Mouse (Mus musculus) intestine, embryonic 15.5 days (tissue): ENCODE measurements around the gene Hsf2bp. TPM values are rescaled to one million over a fixed set of nuclear protein-coding genes. Genes with fewer than 3 reads are reported as not detected.
A peak's percentile ranks its signal among the peaks of the same experiment; 100 is the strongest.
"Not testable (repeated sequence)": the region's sequence is repeated elsewhere in the genome, so short reads cannot be mapped to it uniquely, and the experiment has no call there.

Experiments
- ATAC-seq: fragments of 200-750 bp; cut with Nextera tagmentation; 2 replicates; pipeline ENCODE4 v1.8.0; 2017; ENCODE audit warnings: moderate TSS enrichment, moderate library complexity
- H3K27ac ChIP-seq: fragments of 300-500 bp; sonication (generic); 2 replicates; pipeline ENCODE4 v1.5.1; 2015; ENCODE audit warnings: mild to moderate bottlenecking, inconsistent platforms
- H3K27me3 ChIP-seq: fragments of 300-500 bp; sonication (generic); replicated peaks from 2 replicates; pipeline ENCODE4 v1.6.1; 2015; ENCODE audit warnings: inconsistent platforms
- H3K36me3 ChIP-seq: fragments of 300-500 bp; sonication (generic); 2 replicates; pipeline ENCODE4 v1.6.1; 2015; ENCODE audit warnings: inconsistent platforms
- H3K4me1 ChIP-seq: fragments of 300-500 bp; sonication (generic); replicated peaks from 2 replicates; pipeline ENCODE4 v1.6.1; 2015; ENCODE audit warnings: inconsistent platforms
- H3K4me2 ChIP-seq: fragments of 300-500 bp; sonication (generic); replicated peaks from 2 replicates; pipeline ENCODE4 v1.6.1; 2015; ENCODE audit warnings: mild to moderate bottlenecking, inconsistent platforms
- H3K4me3 ChIP-seq: fragments of 300-500 bp; sonication (generic); replicated peaks from 2 replicates; pipeline ENCODE4 v1.5.1; 2015; ENCODE audit warnings: inconsistent platforms
- H3K9ac ChIP-seq: fragments of 300-500 bp; sonication (generic); 2 replicates; pipeline ENCODE4 v1.6.1; 2015; ENCODE audit warnings: inconsistent platforms
- H3K9me3 ChIP-seq: fragments of 300-500 bp; sonication (generic); 2 replicates; pipeline ENCODE4 v1.6.1; 2016; ENCODE audit warnings: inconsistent platforms
- WGBS: fragments of 180-500 bp; shearing (Covaris S2); methylation state at CpG from one replicate; pipeline ENCODE4 v1.1.7; 2015; 5-methylcytosine and 5-hydroxymethylcytosine counted together
- polyA plus RNA-seq: library from polyadenylated mRNA; unstranded; fragments of >200 nt; fragmentation: Nextera tagmentation; extraction: Ambion mirVana; gene quantifications from 2 replicates; pipeline ENCODE4 v1.2.1, GENCODE M21; 2015

Hsf2bp gene
- 0.29 and 0.33 TPM in 2 replicates for polyA plus RNA-seq

DNA sequence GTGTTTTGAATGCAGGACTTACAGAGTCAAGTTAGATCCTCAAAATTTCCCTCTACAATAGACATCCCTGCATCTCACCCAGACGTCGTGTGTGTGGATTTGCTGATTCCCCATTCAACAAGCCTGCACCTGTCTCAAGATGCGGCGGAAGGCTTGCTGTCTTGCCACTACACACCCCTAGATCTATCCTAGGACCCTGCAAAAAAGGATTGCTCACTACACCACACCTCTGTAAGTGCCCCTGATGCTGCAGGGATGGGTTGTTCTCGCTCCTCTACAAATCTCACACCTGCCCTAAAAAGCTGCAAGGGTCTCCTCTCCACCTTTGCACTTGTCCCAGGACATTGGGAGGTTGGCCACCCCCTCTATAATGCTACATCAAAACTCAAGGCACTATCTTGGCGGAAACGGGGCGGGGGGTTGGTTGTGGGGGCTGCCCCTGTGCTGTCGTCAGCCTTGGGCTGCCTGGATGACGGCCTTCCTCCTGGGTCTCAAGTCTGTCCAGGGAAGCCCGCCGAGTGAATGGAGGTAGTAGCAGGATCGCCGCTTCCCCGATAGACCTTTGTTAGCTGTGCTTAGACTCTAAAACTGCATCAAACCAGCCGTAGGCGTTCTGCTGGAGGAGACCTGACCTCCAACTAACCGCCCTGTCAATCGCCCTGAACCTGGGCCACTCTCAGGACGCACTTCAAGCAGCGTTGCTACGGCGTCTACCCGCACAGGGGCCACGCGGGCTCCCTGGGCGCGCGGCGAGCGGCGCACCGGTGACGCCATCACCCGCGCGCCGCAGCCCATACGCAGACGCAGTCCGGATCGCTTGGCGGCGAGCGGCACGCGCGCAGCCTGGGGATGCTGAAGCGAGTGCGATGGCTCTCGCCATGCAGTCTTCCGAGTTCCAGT lies at the start of gene Hsf2bp, which contains the start of gene Rrp1b:
Gene Hsf2bp, minus strand, starts transcription at position 741 of the 900 bp plus-strand sequence.
Gene Rrp1b, plus strand, starts transcription at position 492 of the 900 bp plus-strand sequence.
- H3K4me1 ChIP-seq, result peaks cover 18% of the 10 kb centered on the region
- 5% methylated on average over 52 of the region's 52 CpGs for WGBS
- ATAC-seq, result peak; percentile 96
- no peaks in the 10 kb centered on the region for H3K36me3 ChIP-seq
- H3K9ac ChIP-seq, result peak within 1 kb of the TSS; percentile 84
- H3K27me3 ChIP-seq, result no peaks in the 10 kb centered on the region
- H3K9me3 ChIP-seq, result no peaks in the 10 kb centered on the region
- peak within 1 kb of the TSS; percentile 82 for H3K27ac ChIP-seq
- H3K4me2 ChIP-seq, result peak within 1 kb of the TSS; percentile 94
- peak within 1 kb of the TSS; percentile 98 for H3K4me3 ChIP-seq

DNA sequence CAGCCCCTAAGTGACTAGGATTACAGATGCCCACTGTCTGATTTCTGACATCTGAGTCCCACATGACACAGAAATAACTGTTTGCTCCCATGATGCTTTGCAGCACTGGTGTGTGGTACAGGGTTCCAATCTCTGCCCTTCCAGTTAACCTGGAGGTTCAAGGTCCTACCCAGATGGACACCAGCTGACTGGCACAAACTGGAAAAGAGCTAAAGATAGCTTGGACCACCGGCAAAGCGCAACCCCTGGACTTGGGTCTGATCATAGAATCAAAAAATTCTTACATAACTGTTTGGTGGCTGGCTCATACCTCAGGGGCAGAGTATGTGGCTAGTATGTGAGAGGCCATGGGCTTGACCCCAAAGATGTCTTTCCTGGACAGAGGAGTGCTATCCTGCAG lies 47.2 kb upstream of the Hsf2bp start:
- H3K27me3 ChIP-seq, result peaks cover 2% of the 10 kb centered on the region; the same call in 1 of the 2 replicates
- H3K27ac ChIP-seq, result no peak overlapping the region
- no peak overlapping the region for H3K4me3 ChIP-seq
- H3K4me2 ChIP-seq, result no peak overlapping the region
- no peak overlapping the region for H3K9ac ChIP-seq
- no peak for ATAC-seq
- no peaks in the 10 kb centered on the region for H3K36me3 ChIP-seq
- H3K4me1 ChIP-seq, result no peaks in the 10 kb centered on the region
- WGBS, result 95% methylated on average over 2 of the region's 2 CpGs
- no peaks in the 10 kb centered on the region for H3K9me3 ChIP-seq

DNA sequence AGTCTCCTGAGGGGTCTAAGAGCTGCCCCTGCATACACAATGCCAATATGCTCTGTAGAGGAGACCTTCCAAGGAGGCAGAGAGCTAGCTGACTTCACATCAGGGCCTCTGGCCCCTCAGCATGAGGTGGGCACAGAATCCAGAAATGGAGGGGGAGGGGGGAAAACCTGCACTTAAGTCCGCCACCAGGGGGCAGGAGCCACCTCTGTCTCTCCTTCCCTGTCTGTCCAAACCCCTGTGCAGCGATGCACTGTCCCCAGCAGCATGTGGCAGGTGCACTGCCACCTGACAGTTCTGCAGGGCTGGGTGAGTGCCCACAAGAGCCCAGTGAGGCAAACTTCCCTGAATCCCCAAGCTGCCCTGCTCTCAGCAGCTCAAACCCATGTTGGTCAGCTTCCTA lies 39.0 kb upstream of the Hsf2bp start:
- ATAC-seq, result peak; percentile 44; the same call in 1 of the 2 replicates
- Histone ChIP-seq H3K9me3 (no peaks in the 10 kb centered on the region), H3K4me2 (no peak overlapping the region), H3K9ac (no peak overlapping the region), H3K27ac (no peak overlapping the region), H3K4me1 (no peaks in the 10 kb centered on the region), H3K36me3 (no peaks in the 10 kb centered on the region), H3K27me3 (no peaks in the 10 kb centered on the region), H3K4me3 (no peak overlapping the region)
- WGBS, result 0% methylated on average over 2 of the region's 2 CpGs

DNA sequence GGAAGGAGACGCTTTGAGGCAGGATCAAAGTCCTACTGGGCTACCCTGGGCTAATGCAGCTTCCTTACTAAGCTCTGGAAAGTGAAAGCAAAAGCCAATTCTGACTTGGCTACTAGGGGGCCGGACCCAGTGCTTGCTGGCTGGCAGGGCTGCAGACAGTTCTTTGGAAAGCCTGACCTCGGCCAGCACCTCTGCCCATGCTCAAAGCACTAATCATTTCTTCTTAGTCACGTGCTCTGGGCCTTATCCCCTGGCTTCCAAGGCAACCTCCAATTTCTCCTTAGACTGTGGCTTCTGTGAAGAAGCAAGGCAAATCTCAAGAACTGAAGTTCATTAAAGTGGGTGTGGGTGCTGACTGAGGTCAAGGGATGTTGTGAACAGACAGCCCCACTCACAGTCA lies 38.5 kb upstream of the Hsf2bp start:
- 56% methylated on average over 4 of the region's 4 CpGs for WGBS

DNA sequence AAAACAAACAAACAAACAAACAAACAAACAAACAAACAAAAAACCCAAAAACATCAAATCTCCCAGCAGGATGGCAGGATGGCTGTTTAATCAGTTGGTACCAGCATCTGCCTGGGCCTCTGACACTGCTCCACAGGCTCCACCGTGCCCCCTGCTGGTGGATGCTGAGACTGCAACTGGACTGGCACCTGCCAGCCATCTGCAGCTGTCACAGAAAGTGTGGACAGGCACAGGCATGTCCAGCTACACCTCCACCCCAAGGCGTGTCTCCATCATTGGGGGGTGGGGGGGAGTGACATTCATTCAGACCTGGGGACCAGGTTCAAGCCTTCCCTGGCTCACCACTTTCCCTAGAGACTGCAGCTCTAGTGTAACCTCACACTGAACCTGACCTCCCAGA lies 37.2 kb upstream of the Hsf2bp start:
- ATAC-seq, result peak; percentile 49; the same call in 1 of the 2 replicates
- no peaks in the 10 kb centered on the region for H3K27me3 ChIP-seq
- H3K4me1 ChIP-seq, result no peaks in the 10 kb centered on the region
- H3K36me3 ChIP-seq, result no peaks in the 10 kb centered on the region
- no peak overlapping the region for H3K27ac ChIP-seq
- WGBS, result 3% methylated on average over 2 of the region's 2 CpGs
- no peak overlapping the region for H3K9ac ChIP-seq
- H3K4me2 ChIP-seq, result no peak overlapping the region
- no peaks in the 10 kb centered on the region for H3K9me3 ChIP-seq
- H3K4me3 ChIP-seq, result no peak overlapping the region

More for the DNA sequence above, 38.5 kb upstream of the Hsf2bp start:
- Histone ChIP-seq H3K27ac (no peak overlapping the region), H3K27me3 (no peaks in the 10 kb centered on the region), H3K4me1 (no peaks in the 10 kb centered on the region), H3K4me2 (no peak overlapping the region), H3K36me3 (no peaks in the 10 kb centered on the region), H3K9me3 (no peaks in the 10 kb centered on the region), H3K9ac (no peak overlapping the region), H3K4me3 (no peak overlapping the region)
- ATAC-seq, result no peak

DNA sequence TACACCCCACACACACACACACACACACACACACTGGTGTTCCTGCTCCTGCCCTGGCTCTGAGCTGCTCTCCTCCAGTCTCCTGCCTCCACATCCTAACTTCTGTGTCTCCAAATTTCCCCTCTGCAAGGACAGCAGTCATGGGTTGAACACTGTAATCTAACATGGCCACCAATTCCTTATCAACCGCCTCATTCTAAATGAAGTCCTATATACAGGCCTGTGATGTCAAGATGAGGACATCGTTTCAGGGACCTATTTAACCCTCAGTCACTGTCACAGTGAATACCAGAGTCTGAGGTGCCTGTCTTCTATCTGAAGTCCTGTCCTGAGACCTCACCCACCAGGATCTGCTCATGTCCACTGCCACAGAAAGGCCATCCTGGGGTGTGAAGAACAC lies 32.7 kb upstream of the Hsf2bp start:
- Histone ChIP-seq H3K27ac (no peak overlapping the region), H3K4me1 (no peaks in the 10 kb centered on the region), H3K4me2 (no peak overlapping the region), H3K27me3 (no peaks in the 10 kb centered on the region), H3K9ac (no peak overlapping the region), H3K9me3 (no peaks in the 10 kb centered on the region), H3K36me3 (no peaks in the 10 kb centered on the region), H3K4me3 (no peak overlapping the region)
- WGBS, result 79% methylated on average over 2 of the region's 2 CpGs
- ATAC-seq, result no peak

DNA sequence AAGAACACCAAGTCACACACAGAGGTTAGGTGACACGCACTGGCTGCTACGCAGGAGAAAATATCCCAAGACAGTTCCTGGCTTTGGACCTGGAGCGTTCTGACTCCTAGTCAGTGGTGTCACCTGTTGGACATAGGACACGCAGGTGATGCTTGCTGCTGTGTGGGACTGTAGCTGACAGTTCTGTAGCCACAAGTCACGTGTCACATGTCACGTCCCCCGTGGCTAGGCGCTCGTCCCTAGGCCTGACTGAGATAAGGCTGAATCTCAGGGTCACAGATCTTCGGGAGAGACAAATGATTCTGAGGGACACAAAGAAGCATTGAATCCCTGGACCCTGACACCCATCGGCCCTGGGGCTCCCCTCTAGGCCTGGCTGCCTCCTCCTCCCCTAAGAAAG lies 32.2 kb upstream of the Hsf2bp start:
- Histone ChIP-seq H3K9me3 (no peaks in the 10 kb centered on the region), H3K4me3 (no peak overlapping the region), H3K27ac (no peak overlapping the region), H3K36me3 (no peaks in the 10 kb centered on the region), H3K27me3 (no peaks in the 10 kb centered on the region), H3K9ac (no peak overlapping the region), H3K4me2 (no peak overlapping the region), H3K4me1 (no peaks in the 10 kb centered on the region)
- ATAC-seq, result no peak
- 83% methylated on average over 11 of the region's 11 CpGs for WGBS

DNA sequence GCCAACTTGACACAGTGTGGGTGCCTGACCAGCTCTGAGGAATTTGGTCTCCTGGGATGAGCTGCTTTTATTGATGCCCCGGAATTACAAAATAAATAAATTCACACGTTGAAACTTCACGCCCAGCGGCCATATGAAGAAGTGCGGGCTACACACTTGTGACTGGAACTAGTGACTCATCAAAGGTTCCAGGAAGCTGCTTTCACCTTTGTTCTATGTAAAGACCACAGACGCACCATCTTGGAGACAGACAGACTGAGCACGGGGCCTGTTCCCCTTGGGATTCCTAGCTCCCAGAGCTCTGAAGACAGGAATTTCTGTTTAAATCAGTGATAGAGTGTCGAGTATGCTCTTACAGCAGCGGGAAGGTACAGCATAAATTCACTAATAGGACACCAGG lies 31.4 kb upstream of the Hsf2bp start:
- Histone ChIP-seq H3K27ac (no peak overlapping the region), H3K36me3 (no peaks in the 10 kb centered on the region), H3K27me3 (no peaks in the 10 kb centered on the region), H3K4me1 (no peaks in the 10 kb centered on the region), H3K4me2 (no peak overlapping the region), H3K9ac (no peak overlapping the region), H3K9me3 (no peaks in the 10 kb centered on the region), H3K4me3 (no peak overlapping the region)
- no peak for ATAC-seq
- 67% methylated on average over 9 of the region's 9 CpGs for WGBS

DNA sequence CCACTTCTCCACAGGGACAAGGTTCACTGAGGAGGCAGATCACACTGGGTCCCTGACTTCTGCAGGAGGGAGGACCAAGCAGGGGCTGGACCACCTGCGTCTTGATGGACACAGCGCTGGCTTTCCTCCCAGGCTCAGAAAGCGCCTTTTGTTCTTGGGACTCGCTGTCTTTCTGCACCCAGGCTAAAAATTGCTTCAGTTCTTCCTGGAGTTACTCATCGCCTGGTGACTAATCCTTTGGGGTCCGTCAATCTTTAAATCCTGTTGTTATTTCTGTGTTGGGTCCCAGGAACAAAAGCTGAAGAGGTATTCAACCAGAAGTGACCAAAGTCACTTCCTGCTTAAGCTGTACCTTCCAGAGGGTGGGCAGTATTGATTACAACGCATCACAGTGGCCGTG lies 28.6 kb upstream of the Hsf2bp start:
- not testable (repeated sequence) for H3K9ac ChIP-seq, H3K4me3 ChIP-seq, H3K4me2 ChIP-seq, H3K27me3 ChIP-seq, H3K9me3 ChIP-seq, H3K27ac ChIP-seq, H3K4me1 ChIP-seq, ATAC-seq
- H3K36me3 ChIP-seq, result peaks cover 15% of the 10 kb centered on the region
- 70% methylated on average over 8 of the region's 8 CpGs for WGBS

DNA sequence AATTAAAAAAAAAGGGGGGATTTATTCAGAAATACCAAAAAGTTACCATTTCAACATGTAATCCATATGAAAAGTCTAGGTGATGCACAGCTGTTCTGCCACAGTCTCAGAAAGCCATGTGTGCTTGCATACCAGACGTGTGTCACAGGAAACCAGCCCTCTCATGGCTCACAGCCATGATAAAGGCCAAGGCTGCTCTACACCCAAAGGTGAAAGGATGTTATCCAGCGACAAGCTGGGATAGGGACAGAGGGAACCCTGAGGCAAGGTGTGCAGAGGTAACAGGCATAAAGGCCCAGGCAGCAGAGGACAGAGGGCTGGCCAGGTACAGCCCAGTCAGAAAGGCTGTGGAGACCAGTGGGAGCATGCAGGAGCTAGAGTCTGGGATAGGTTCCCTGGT lies 27.5 kb upstream of the Hsf2bp start:
- WGBS, result 70% methylated on average over 2 of the region's 2 CpGs
- no peak overlapping the region for H3K4me2 ChIP-seq
- H3K36me3 ChIP-seq, result peaks cover 20% of the 10 kb centered on the region
- no peaks in the 10 kb centered on the region for H3K4me1 ChIP-seq
- ATAC-seq, result no peak
- no peak overlapping the region for H3K4me3 ChIP-seq
- no peak overlapping the region for H3K27ac ChIP-seq
- no peaks in the 10 kb centered on the region for H3K9me3 ChIP-seq
- no peak overlapping the region for H3K9ac ChIP-seq
- H3K27me3 ChIP-seq, result no peaks in the 10 kb centered on the region

DNA sequence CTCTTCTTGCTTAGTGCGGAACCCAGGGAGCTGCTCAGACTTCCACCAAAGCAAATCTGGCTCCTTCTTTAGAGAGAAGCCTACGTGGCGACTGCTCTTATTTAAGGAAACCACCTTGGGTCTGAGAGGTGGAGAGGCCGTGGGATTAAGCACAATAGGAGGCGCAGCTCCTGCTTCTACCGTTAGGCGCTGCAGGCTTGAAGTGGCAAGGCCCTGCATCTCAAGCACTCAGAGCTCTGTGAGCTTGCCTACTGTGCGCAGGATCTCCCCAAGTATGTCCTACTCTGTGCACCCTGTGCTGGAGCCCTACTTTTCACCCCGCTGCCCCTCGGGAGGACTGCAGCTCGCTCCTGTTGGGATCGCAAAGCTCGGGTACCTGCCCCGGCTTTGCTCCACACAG lies 25.1 kb upstream of the Hsf2bp start:
- H3K9me3 ChIP-seq, result no peaks in the 10 kb centered on the region
- H3K36me3 ChIP-seq, result peaks cover 40% of the 10 kb centered on the region
- no peak overlapping the region for H3K4me3 ChIP-seq
- H3K27me3 ChIP-seq, result no peaks in the 10 kb centered on the region
- WGBS, result 95% methylated on average over 14 of the region's 14 CpGs
- H3K4me1 ChIP-seq, result no peaks in the 10 kb centered on the region
- no peak for ATAC-seq
- no peak overlapping the region for H3K27ac ChIP-seq
- no peak overlapping the region for H3K9ac ChIP-seq
- no peak overlapping the region for H3K4me2 ChIP-seq

DNA sequence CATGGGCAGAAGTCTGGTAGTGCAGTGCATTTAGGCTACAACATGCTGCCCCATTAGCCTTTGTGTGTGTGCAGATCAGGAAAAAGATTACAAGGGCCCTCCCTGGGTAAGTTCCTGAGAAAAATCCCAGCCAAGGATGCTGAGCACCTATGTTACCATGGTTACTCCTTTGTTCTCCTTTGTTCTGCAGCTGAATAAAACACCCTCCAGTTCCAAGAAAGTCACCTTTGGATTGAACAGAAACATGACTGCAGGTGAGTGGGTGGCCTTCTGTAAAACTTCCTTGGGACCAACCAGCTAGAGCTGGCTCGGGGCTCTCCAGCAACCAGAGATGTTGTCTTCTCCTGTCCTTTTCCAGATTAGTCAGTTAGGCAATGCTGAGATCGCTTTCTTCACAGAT lies 22.9 kb upstream of the Hsf2bp start:
- H3K9ac ChIP-seq, result no peak overlapping the region
- H3K27ac ChIP-seq, result no peak overlapping the region
- 93% methylated on average over 2 of the region's 2 CpGs for WGBS
- peaks cover 47% of the 10 kb centered on the region for H3K36me3 ChIP-seq
- no peak overlapping the region for H3K4me3 ChIP-seq
- no peak overlapping the region for H3K4me2 ChIP-seq
- ATAC-seq, result no peak
- H3K9me3 ChIP-seq, result no peaks in the 10 kb centered on the region
- H3K27me3 ChIP-seq, result no peaks in the 10 kb centered on the region
- H3K4me1 ChIP-seq, result no peaks in the 10 kb centered on the region

DNA sequence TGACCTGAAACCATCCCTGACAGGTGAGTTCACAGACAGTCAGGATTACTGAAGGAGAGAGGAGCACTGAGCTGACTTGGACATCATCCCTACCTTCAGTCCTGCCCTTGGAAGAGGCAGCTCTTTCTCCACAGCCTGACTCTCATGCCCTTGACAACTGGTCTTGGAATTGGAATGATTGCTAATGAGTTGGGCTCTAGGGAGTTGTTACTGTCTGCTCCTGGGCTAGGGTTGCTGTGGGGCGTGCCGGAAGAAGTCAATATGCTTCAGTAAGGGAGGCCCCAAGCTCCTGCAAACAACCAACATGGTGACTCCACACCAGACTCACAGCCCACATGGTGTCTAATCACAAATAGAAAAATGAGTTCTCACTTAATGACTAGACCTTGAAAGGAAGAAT lies 21.7 kb upstream of the Hsf2bp start:
- Histone ChIP-seq H3K9ac (no peak overlapping the region), H3K27ac (no peak overlapping the region), H3K4me3 (no peak overlapping the region), H3K9me3 (no peaks in the 10 kb centered on the region), H3K4me1 (no peaks in the 10 kb centered on the region), H3K4me2 (no peak overlapping the region), H3K27me3 (no peaks in the 10 kb centered on the region), H3K36me3 (peaks cover 53% of the 10 kb centered on the region)
- ATAC-seq, result no peak
- 97% methylated on average over 2 of the region's 2 CpGs for WGBS
